Mouse (Mus musculus): ENCODE measurements around the gene Gm5152.

- TF ChIP-seq MAX (IDR thresholded peaks at IDR 0.05) (no peak), CTCF (IDR thresholded peaks at IDR 0.05; ENCODE audit: control insufficient read depth, insufficient read depth, insufficient read length) (no peak), USF1 (IDR thresholded peaks at IDR 0.05; ENCODE audit: low read depth) (no peak), FOSL1 (IDR thresholded peaks at IDR 0.05; ENCODE audit: insufficient read depth, low read length, poor library complexity, severe bottlenecking) (no peak), CEBPB (IDR thresholded peaks at IDR 0.05; ENCODE audit: low read depth) (no peak), MYOG (IDR thresholded peaks at IDR 0.05; ENCODE audit: control insufficient read depth, extremely low read depth, insufficient read length) (no peak), MYOD1 (IDR thresholded peaks at IDR 0.05; ENCODE audit: control insufficient read depth, insufficient read length, low read depth) (no peak)
Observed at GRCm38 (mm10) chr5:10203067-10203466, 43.3 kb downstream of the Gm5152 start.
